Mouse (Mus musculus): ENCODE results near the gene Ppp1r26.

The Ppp1r26 gene

GRCm38 (mm10) chr2:28497561-28497960, 51.0 kb downstream of the Ppp1r26 start:
- DNase-seq (ENCODE audit: low spot score in 2 of 2), result no peak

GRCm38 (mm10) chr2:28498431-28498830, 51.8 kb downstream of the Ppp1r26 start:
- DNase-seq (ENCODE audit: low spot score in 2 of 2), result no peak

- no peak for DNase-seq (ENCODE audit: low spot score in 2 of 2)
These were observed 56.4 kb downstream of the Ppp1r26 start for GRCm38 (mm10) chr2:28502987-28503386.

- DNase-seq (ENCODE audit: low spot score in 2 of 2), result no peak
These were observed 58.1 kb downstream of the Ppp1r26 start for GRCm38 (mm10) chr2:28504676-28505075.

Measured in right cerebral cortex, postnatal 36 days (tissue).